Mouse (Mus musculus) erythroblast, embryonic 14.5 days (primary cell): Measurements from ENCODE around the gene Zscan26.

Experiments
- GATA1 ChIP-seq: IDR thresholded peaks from 2 replicates; pipeline ENCODE4 v1.6.1; 2012; ENCODE audit warnings: low read length, inconsistent platforms, mixed read lengths
- TAL1 ChIP-seq: IDR thresholded peaks from 3 replicates; pipeline ENCODE4 v1.6.1; 2012; ENCODE audit warnings: low read length, inconsistent platforms, mixed read lengths

DNA sequence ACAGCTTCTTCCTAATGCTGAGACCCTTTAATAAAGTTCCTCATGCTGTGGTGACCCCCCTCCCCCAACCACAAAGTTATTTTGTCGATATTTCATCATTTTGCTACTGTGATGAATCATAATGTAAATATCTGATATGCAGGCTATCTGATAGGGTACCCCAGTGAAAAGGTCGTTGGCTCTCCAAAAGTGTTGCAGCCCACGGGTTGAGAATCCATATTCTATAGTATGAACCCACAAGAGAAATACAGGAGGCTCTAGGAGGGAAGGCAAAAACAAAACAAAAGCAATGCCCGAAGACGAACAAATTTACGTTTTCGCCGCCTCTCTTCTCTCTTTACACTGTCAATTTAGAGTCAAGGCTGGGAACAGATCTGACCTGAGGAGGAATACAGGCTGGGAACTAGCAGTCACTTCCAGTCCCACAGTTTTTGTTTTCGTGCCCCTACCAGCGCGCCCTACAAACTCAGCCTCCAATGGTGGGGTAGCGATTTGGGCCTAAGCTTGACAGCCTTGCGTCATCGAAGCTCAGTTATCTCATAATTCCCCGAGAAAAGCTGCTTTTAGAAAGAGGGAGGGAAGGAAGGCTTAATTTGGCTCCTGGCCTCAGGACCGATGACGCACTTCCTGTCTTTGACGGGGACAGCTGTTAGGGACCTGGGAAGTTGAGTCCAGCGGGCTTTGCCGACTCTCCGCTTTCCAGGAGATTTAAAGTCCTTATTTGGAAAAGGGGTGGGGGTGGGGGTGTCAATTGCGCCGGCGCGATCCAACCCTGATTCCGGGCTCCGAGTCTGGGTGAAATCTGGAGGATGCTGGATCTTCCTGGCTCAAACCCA lies 45.3 kb downstream of the Zscan26 start:
- no peak for TF ChIP-seq GATA1
- no peak for TF ChIP-seq TAL1
